In genomic region chr11:20301332-20301731, GRCm38 (mm10) we compare ENCODE assay signal across 22 mouse cellular contexts. TPM values are rescaled to one million over a fixed set of nuclear protein-coding genes. Genes with fewer than 3 reads are reported as not detected.
DNase-seq lines count a peak whose midpoint lies in the region; ATAC-seq and TF ChIP-seq lines count a peak whose summit lies in the region.
"Had no signal": no experiment of that assay in that cellular context is flagged by ENCODE, and none has a peak within 500 bp of the region (broad histone marks: within the 10 kb centered on the region; RNA-seq: fewer than 3 reads in every experiment).

No protein-coding gene starts in this region.

- WGBS in midbrain, postnatal 0 days, result 89% methylated on average over 4 of the region's 4 CpGs
- WGBS in midbrain, embryonic 13.5 days, result 87% methylated on average over 4 of the region's 4 CpGs

- TF ChIP-seq CTCF in midbrain, postnatal 0 days (IDR thresholded peaks at IDR 0.05), result no peak
- no peak for TF ChIP-seq CTCF in MEL (IDR thresholded peaks at IDR 0.05 in 2 of 3, conservative IDR thresholded peaks at IDR 0.05 in 1 of 3; ENCODE audit: control insufficient read depth in 1 of 3, insufficient read depth in 1 of 3, low read depth in 2 of 3, low read length in 3 of 3, poor library complexity in 1 of 3, severe bottlenecking in 1 of 3)

- no peaks in the 10 kb centered on the region for H3K4me1 ChIP-seq in midbrain, postnatal 0 days (ENCODE audit: insufficient read depth, low read length)
- no peaks in the 10 kb centered on the region for H3K4me1 ChIP-seq in midbrain, embryonic 13.5 days (replicated peaks)
- H3K4me1 ChIP-seq in MEL (ENCODE audit: control insufficient read depth in 1 of 2, insufficient read depth in 2 of 2, low read length in 2 of 2), result peaks cover 0 to 3% of the 10 kb centered on the region in 2 experiments; a peak in 2 of 4 replicates
- H3K4me1 ChIP-seq: hindbrain, embryonic 15.5 days; limb, embryonic 13.5 days; neural tube, embryonic 13.5 days had no signal

- no peaks in the 10 kb centered on the region for H3K27me3 ChIP-seq in midbrain, postnatal 0 days (ENCODE audit: insufficient read depth, low read length)
- no peaks in the 10 kb centered on the region for H3K27me3 ChIP-seq in midbrain, embryonic 13.5 days
- no peaks in the 10 kb centered on the region for H3K27me3 ChIP-seq in MEL (ENCODE audit: control insufficient read depth in 1 of 2, insufficient read depth in 2 of 2, low read length in 2 of 2)
- H3K27me3 ChIP-seq: hindbrain, embryonic 15.5 days; limb, embryonic 13.5 days; liver, embryonic 13.5 days; neural tube, embryonic 13.5 days; Patski had no signal

- H3K27ac ChIP-seq in midbrain, postnatal 0 days (ENCODE audit: low read depth, low read length), result no peak overlapping the region
- no peak overlapping the region for H3K27ac ChIP-seq in midbrain, embryonic 13.5 days
- H3K27ac ChIP-seq in MEL (ENCODE audit: control insufficient read depth, low read depth, low read length), result no peak overlapping the region
- H3K27ac ChIP-seq: hindbrain, embryonic 15.5 days; limb, embryonic 13.5 days; liver, embryonic 13.5 days; neural tube, embryonic 13.5 days had no signal

- no peak for TF ChIP-seq EP300 in MEL (IDR thresholded peaks at IDR 0.05; ENCODE audit: low read depth in 1 of 2, low read length in 2 of 2)

- 0 out of 2 replicates have a peak, but pooled peaks have one; percentile 42 for ATAC-seq in midbrain, postnatal 0 days (ENCODE audit: low FRiP score)
- no peak for ATAC-seq in midbrain, embryonic 13.5 days
- peak; percentile 60 for ATAC-seq in inflammation-experienced regulatory T-cells, adult 6 months
- ATAC-seq: forebrain, embryonic 16.5 days; intestine, embryonic 16.5 days; Patski had no signal

- no peak for TF ChIP-seq RAD21 in MEL (IDR thresholded peaks at IDR 0.05; ENCODE audit: low read depth, low read length)

- no peak for DNase-seq in midbrain, postnatal 0 days (ENCODE audit: low spot score)
- DNase-seq in MEL (ENCODE audit: low read depth, low spot score), result peak; percentile 46
- DNase-seq in embryo, embryonic 9.5 days (ENCODE audit: extremely low spot score), result no peak
- DNase-seq in frontal cortex, postnatal 10 days (ENCODE audit: low spot score in 2 of 2), result no peak
- no peak for DNase-seq in B cell, adult 2 months
- DNase-seq: adrenal gland, postnatal 14 days; cerebellum, adult 2 months; cerebellum, postnatal 25 days; embryo, embryonic 11 days; kidney, postnatal 4 days; liver, embryonic 13.5 days; lung, embryonic 14.5 days; lung, postnatal 36 days; thymus, postnatal 25 days had no signal

- no peak overlapping the region for H3K4me3 ChIP-seq in midbrain, postnatal 0 days (ENCODE audit: low read depth, low read length)
- H3K4me3 ChIP-seq in midbrain, embryonic 13.5 days (replicated peaks), result no peak overlapping the region
- H3K4me3 ChIP-seq in MEL (ENCODE audit: control insufficient read depth in 1 of 2, insufficient read depth in 1 of 2, low read depth in 2 of 2, low read length in 2 of 2), result no peak overlapping the region
- H3K4me3 ChIP-seq: hindbrain, embryonic 15.5 days; limb, embryonic 13.5 days; liver, embryonic 13.5 days; neural tube, embryonic 13.5 days had no signal

- no peaks in the 10 kb centered on the region for H3K79me2 ChIP-seq in MEL (ENCODE audit: control insufficient read depth, insufficient read depth, low read length, poor library complexity)

- no peak overlapping the region for H3K4me2 ChIP-seq in midbrain, postnatal 0 days (ENCODE audit: low read depth, low read length, poor library complexity, severe bottlenecking)
- H3K4me2 ChIP-seq in midbrain, embryonic 13.5 days (replicated peaks), result no peak overlapping the region
- H3K4me2 ChIP-seq: hindbrain, embryonic 15.5 days; limb, embryonic 13.5 days; liver, embryonic 13.5 days; lung, embryonic 14.5 days; neural tube, embryonic 13.5 days had no signal

- H3K9ac ChIP-seq in midbrain, postnatal 0 days (replicated peaks; ENCODE audit: low read length, poor library complexity, severe bottlenecking), result no peak overlapping the region
- no peak overlapping the region for H3K9ac ChIP-seq in midbrain, embryonic 13.5 days (replicated peaks)
- no peak overlapping the region for H3K9ac ChIP-seq in MEL (ENCODE audit: control insufficient read depth, low read depth, low read length, poor library complexity, severe bottlenecking)
- H3K9ac ChIP-seq: hindbrain, embryonic 15.5 days; limb, embryonic 13.5 days; liver, embryonic 13.5 days; lung, embryonic 14.5 days; neural tube, embryonic 13.5 days had no signal

- no peaks in the 10 kb centered on the region for H3K9me3 ChIP-seq in midbrain, postnatal 0 days (ENCODE audit: low read length)
- H3K9me3 ChIP-seq in midbrain, embryonic 13.5 days, result no peaks in the 10 kb centered on the region
- no peaks in the 10 kb centered on the region for H3K9me3 ChIP-seq in MEL (replicated peaks; ENCODE audit: insufficient read depth, low read length)
- H3K9me3 ChIP-seq: hindbrain, embryonic 15.5 days; limb, embryonic 13.5 days; liver, embryonic 13.5 days; neural tube, embryonic 13.5 days had no signal

- TF ChIP-seq POLR2A in MEL (IDR thresholded peaks at IDR 0.05; ENCODE audit: control insufficient read depth in 1 of 2, insufficient read depth in 1 of 2, low read depth in 1 of 2, low read length in 2 of 2, poor library complexity in 1 of 2), result no peak

- peaks cover 44% of the 10 kb centered on the region for H3K36me3 ChIP-seq in midbrain, postnatal 0 days (ENCODE audit: insufficient read depth, low read length)
- H3K36me3 ChIP-seq in midbrain, embryonic 13.5 days, result peaks cover 42% of the 10 kb centered on the region
- peaks cover 5 to 7% of the 10 kb centered on the region in 2 experiments; a peak in 3 of 4 replicates for H3K36me3 ChIP-seq in MEL (ENCODE audit: control insufficient read depth in 1 of 2, insufficient read depth in 2 of 2, low read length in 2 of 2)

TF ChIP-seq in MEL, 35 proteins besides CTCF, POLR2A, EP300 and RAD21:
- TF ChIP-seq POLR2AphosphoS2 (IDR thresholded peaks at IDR 0.05; ENCODE audit: low read length) (peak; percentile 55), ETS1 (IDR thresholded peaks at IDR 0.05; ENCODE audit: low read depth, low read length) (0 out of 2 replicates have a peak, but pooled peaks have one; percentile 11), KAT2A (conservative IDR thresholded peaks at IDR 0.05; ENCODE audit: low read depth, low read length) (no peak)

RNA-seq across cellular contexts. Expression of gene Slc1a4, which starts 31.2 kb away (rescaled TPM):
- total RNA-seq in midbrain, postnatal 0 days (2014; rRNA removed), result 177 and 180 TPM in 2 replicates
- 70.3 and 76.5 TPM in 2 replicates for polyA plus RNA-seq in midbrain, postnatal 0 days (2015; fragmentation: Nextera tagmentation; extraction: Ambion mirVana)
- polyA plus RNA-seq in midbrain, embryonic 13.5 days (2015; fragmentation: Nextera tagmentation; extraction: Ambion mirVana), result 32.9 and 33.1 TPM in 2 replicates
- total RNA-seq in MEL (2012; rRNA removed), result 21.7 and 40.8 TPM in 2 replicates
- 10 to 100 TPM in 1 of 2 experiments, not detected in 1; 32.3 TPM for polyA plus RNA-seq in MEL (2012; ENCODE audit: insufficient read depth in 1 of 2, insufficient read length in 2 of 2, low read depth in 1 of 2, low replicate concordance in 2 of 2, missing spikeins in 1 of 2)
- polyA plus RNA-seq in inflammation-experienced regulatory T-cells, adult 6 months (2017; shearing (Covaris generic)), result under 1 TPM; 0.13 to 0.50 (median 0.34) TPM

RNA-seq across cellular contexts. Expression of gene Cep68, which starts 52.1 kb away (rescaled TPM):
- total RNA-seq in midbrain, postnatal 0 days (2014; rRNA removed), result 40.7 and 45.5 TPM in 2 replicates
- 21.1 and 23.5 TPM in 2 replicates for polyA plus RNA-seq in midbrain, postnatal 0 days (2015; fragmentation: Nextera tagmentation; extraction: Ambion mirVana)
- 26.5 and 27.9 TPM in 2 replicates for polyA plus RNA-seq in midbrain, embryonic 13.5 days (2015; fragmentation: Nextera tagmentation; extraction: Ambion mirVana)
- total RNA-seq in MEL (2012; rRNA removed), result 20.0 and 22.2 TPM in 2 replicates
- 10 to 100 TPM in 1 of 2 experiments, not detected in 1; 24.7 TPM for polyA plus RNA-seq in MEL (2012; ENCODE audit: insufficient read depth in 1 of 2, insufficient read length in 2 of 2, low read depth in 1 of 2, low replicate concordance in 2 of 2, missing spikeins in 1 of 2)
- polyA plus RNA-seq in inflammation-experienced regulatory T-cells, adult 6 months (2017; shearing (Covaris generic)), result 10 to 100 TPM in 2 of 3 experiments, 1 to 10 TPM in 1; 9.9 to 15.0 (median 10.6) TPM

Comparison
In these comparisons a context has a peak if more than half of its experiments do, and no peak if none do; other contexts are left out.
1. RNA of gene Slc1a4, which starts 31.2 kb away (polyA plus RNA-seq): 70.3 to 76.5 TPM in midbrain, postnatal 0 days, 32.9 to 33.1 TPM in midbrain, embryonic 13.5 days and 32.3 TPM in MEL; 0.13 to 0.50 TPM in inflammation-experienced regulatory T-cells, adult 6 months; every median in the first group is over 10 times any median in the second.